Mouse (Mus musculus) ES-Bruce4 (cell line): Measurements from ENCODE around the gene Acsl5. TPM values are rescaled to one million over a fixed set of nuclear protein-coding genes. Genes with fewer than 3 reads are reported as not detected.
A peak's percentile ranks its signal among the peaks of the same experiment; 100 is the strongest.

Source experiments
- H3K27ac ChIP-seq: 2 replicates; pipeline ENCODE4 v1.5.1; 2012; ENCODE audit warnings: low read length, inconsistent platforms; ENCODE audit not compliant: insufficient read depth
- H3K27me3 ChIP-seq: 2 replicates; pipeline ENCODE4 v1.6.1; 2012; ENCODE audit warnings: mild to moderate bottlenecking, low read length, inconsistent platforms; ENCODE audit not compliant: control insufficient read depth, poor library complexity, insufficient read depth, severe bottlenecking
- H3K36me3 ChIP-seq: 2 replicates; pipeline ENCODE4 v1.6.1; 2012; ENCODE audit warnings: inconsistent platforms, mild to moderate bottlenecking, low read length, moderate library complexity; ENCODE audit not compliant: control insufficient read depth, poor library complexity, insufficient read depth, severe bottlenecking
- H3K4me1 ChIP-seq: one replicate; pipeline ENCODE4 v1.8.1; 2011; ENCODE audit warnings: low read length; ENCODE audit not compliant: control insufficient read depth, insufficient read depth
- H3K4me3 ChIP-seq: 2 replicates; pipeline ENCODE4 v1.5.1; 2011; ENCODE audit warnings: low read depth, mild to moderate bottlenecking, low read length
- H3K9ac ChIP-seq: 2 replicates; pipeline ENCODE4 v1.6.1; 2012; ENCODE audit warnings: low read depth, mild to moderate bottlenecking, inconsistent platforms; ENCODE audit not compliant: poor library complexity, severe bottlenecking
- H3K9me3 ChIP-seq: replicated peaks from 2 replicates; pipeline ENCODE4 v1.6.1; 2012; ENCODE audit warnings: mild to moderate bottlenecking, low read length, inconsistent platforms; ENCODE audit not compliant: control insufficient read depth, poor library complexity, insufficient read depth, severe bottlenecking
- CTCF ChIP-seq: IDR thresholded peaks from one replicate; pipeline ENCODE4 v1.8.1; 2011; ENCODE audit warnings: low read depth, low read length
- EP300 ChIP-seq: IDR thresholded peaks from 2 replicates; pipeline ENCODE4 v1.6.1; 2011; ENCODE audit warnings: low read depth, low read length; ENCODE audit not compliant: insufficient read depth
- POLR2A ChIP-seq: IDR thresholded peaks from one replicate; pipeline ENCODE4 v1.8.1; 2011; ENCODE audit warnings: low read length; ENCODE audit not compliant: insufficient read depth
- polyA plus RNA-seq: library from polyadenylated mRNA; stranded (reverse); fragments of >200 nt; gene quantifications from 2 replicates; pipeline ENCODE4 v1.2.4, GENCODE M21; 2011; ENCODE audit warnings: low read depth; ENCODE audit not compliant: missing spikeins, insufficient read depth, insufficient read length

Acsl5 gene
- 16.8 and 22.0 TPM in 2 replicates for polyA plus RNA-seq

DNA sequence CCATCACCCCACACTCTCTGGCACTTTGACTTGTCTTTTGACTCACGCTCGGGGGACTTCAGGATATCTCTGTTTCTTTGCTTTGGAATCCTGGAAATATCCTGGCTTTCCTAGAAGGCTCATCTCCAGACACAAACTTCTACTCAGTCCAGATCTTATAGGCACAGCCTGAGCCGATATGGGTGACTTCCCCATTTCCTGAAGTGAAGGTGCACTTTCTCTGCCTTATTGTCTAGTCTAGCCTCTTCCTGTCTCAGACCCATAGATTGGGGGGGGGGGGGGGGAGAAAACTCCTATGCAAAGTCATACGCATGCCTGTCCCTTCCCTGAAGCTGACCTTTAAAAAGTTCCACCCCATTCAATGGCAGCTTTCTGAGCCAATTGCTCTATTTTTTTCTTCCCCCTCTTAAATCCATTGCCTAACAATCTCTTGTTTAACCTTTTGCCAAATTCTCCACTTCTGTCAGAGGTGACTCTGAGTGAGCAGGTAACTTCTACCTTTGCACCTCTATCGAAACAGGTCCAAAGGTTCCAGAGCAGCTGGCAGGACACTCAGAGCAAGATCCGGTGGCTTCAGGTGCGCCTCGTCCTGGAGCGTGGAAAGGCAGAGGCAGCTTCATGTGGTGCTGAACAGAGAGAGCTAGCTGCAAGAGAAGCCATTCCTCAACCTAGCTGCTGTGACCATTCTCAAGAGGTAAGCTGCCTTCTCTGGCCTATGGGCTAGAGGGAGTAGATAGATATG is at the start of gene Acsl5:
Gene Acsl5, plus strand, starts transcription at position 556 of the 742 bp plus-strand sequence.
- H3K9ac ChIP-seq: no peak within 1 kb of the TSS
- no peaks in the 10 kb centered on the region for H3K27me3 ChIP-seq
- H3K4me1 ChIP-seq: peaks cover 2% of the 10 kb centered on the region
- peaks cover 3% of the 10 kb centered on the region for H3K9me3 ChIP-seq
- no peak within 1 kb of the TSS for H3K27ac ChIP-seq
- no peak for TF ChIP-seq POLR2A
- TF ChIP-seq EP300: no peak
- TF ChIP-seq CTCF: no peak
- H3K4me3 ChIP-seq: no peak within 1 kb of the TSS
- no peaks in the 10 kb centered on the region for H3K36me3 ChIP-seq

DNA sequence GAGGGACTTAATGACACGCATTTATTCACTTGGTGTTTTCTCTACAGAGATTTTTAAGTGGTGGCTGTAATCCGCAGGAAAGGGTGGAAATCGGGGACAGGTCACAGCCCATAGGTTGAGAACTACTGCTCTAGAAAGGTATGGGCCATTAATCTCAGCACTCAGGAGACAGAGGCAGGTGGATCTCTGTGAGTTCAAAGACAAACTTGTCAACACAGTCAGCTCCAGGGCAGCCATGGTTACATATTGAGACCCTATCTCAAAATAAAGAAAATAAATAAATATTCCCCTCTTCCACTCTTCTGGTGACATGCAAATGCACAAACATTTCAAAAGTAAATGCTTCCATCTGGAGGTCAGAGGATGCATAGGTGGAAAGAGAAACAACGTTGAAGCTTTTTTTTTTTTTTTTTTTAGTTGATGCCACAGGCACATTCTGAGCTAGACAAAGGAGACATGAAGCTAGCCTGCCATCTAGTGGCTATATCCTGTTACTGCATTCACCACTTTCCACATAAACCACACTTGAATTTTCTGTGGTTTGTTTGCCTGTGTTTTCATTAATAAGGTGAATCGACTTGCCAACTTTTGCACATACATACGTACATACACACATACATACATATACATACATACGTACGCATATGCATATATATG is 45.1 kb upstream of the Acsl5 start:
- Histone ChIP-seq H3K4me3 (no peak overlapping the region), H3K9ac (no peak overlapping the region), H3K27ac (no peak overlapping the region), H3K27me3 (no peaks in the 10 kb centered on the region), H3K9me3 (no peaks in the 10 kb centered on the region), H3K4me1 (no peaks in the 10 kb centered on the region), H3K36me3 (no peaks in the 10 kb centered on the region)
- no peak for TF ChIP-seq POLR2A
- TF ChIP-seq EP300: no peak
- no peak for TF ChIP-seq CTCF

DNA sequence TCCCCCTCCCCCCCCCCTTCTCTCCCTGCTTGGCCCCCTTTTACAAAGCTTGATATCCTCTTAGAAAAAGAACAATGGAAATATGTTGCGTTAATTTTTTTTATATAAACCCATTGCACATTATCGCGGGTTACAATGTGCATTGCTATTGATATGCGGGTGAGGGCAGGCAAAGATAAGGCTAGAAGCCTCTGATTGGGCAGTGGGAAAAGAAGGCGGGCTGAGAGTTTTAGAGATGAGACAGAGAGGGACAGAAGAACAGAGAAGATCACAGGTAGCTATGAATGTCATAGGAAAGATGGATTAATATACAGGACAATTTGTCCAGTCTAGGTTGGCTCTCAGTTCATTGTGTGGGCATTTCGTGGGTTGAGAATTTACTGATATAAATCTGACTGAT is 44.5 kb upstream of the Acsl5 start:
- no peak overlapping the region for H3K9ac ChIP-seq

DNA sequence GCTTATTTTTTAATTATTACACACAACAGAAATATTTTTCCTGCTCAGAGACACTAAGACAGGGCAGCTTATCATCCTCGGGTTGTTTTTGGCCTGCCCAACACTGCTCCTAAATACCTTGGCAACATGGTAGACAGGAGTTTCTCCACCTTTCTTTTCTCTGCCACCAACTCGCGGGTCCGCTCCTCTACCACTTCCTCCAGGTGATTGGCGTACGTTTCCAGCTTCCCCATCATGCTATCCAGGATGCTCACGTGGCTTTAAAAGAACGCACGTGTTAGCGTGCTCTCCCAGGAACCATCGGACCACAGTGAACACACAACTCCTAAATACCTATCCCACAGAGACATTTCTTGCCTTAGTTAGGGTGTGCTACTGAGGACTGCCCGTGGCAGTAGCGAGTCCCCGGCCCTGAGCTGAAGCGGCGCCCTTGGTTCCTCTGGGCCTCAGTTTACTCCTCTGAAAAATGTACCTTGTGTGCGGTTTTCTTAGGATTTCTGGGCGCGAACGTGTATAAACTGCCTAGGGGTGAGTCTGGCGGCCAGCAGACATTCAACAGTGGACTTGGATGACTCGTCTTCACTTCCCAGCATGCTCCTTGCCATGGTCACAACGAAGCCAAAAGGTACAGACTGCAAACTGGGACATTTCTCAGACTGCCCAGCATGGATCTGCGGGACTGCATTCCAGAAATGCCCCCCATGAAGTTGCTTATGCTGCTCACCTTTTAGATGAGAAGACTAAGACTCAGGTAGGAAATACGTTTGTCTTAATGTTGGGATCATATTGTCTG is 43.8 kb upstream of the Acsl5 start:
- TF ChIP-seq EP300: no peak
- TF ChIP-seq CTCF: no peak
- no peak for TF ChIP-seq POLR2A
- peak overlapping the region; percentile 11 for H3K4me3 ChIP-seq
- no peak overlapping the region for H3K9ac ChIP-seq
- H3K9me3 ChIP-seq: no peaks in the 10 kb centered on the region
- H3K36me3 ChIP-seq: no peaks in the 10 kb centered on the region
- no peaks in the 10 kb centered on the region for H3K27me3 ChIP-seq
- H3K27ac ChIP-seq: no peak overlapping the region
- H3K4me1 ChIP-seq: no peaks in the 10 kb centered on the region

More for the DNA sequence above, 44.5 kb upstream of the Acsl5 start:
- Histone ChIP-seq H3K36me3 (no peaks in the 10 kb centered on the region), H3K4me3 (no peak overlapping the region), H3K27me3 (no peaks in the 10 kb centered on the region), H3K9me3 (no peaks in the 10 kb centered on the region), H3K4me1 (no peaks in the 10 kb centered on the region), H3K27ac (no peak overlapping the region)
- no peak for TF ChIP-seq CTCF
- no peak for TF ChIP-seq POLR2A

DNA sequence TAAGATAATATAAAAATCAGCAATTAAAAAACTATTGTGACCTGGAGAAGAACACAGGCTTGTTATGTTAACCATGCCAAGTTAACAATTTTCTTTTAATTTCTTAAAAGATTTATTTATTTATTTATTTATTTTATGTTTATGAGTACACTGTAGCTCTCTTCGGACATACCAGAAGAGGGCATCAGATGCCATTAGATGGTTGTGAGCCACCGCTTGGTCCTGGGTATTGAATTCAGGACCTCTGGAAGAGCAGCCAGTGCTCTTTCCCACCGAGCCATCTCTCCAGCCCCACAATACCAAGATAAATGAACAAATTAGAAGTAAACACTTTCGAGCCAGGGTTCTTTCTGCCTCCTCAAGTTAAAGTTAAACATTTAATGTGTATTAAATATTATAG is 43.1 kb upstream of the Acsl5 start:
- Histone ChIP-seq H3K4me3 (no peak overlapping the region), H3K4me1 (no peaks in the 10 kb centered on the region)

DNA sequence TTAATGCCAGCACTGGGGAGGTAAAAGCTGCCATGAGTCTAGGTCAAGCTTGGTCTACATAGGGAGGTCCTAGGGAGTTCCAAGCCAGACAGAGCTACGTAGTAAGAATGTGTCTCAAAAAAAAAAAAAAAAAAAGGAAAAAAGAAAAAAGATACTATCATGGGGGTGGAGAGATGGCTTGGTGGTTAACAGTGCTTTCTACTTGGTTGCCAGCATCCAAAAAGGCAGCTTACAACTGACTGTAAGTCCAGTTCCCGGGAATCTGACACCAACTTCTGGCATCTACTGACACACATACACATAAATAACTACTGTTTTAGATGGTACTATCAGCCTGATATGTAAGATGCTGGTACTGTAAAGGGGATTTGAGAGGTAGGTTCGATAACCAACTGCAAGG is 42.7 kb upstream of the Acsl5 start:
- H3K4me1 ChIP-seq: no peaks in the 10 kb centered on the region
- TF ChIP-seq EP300 (no peak), POLR2A (no peak), CTCF (no peak)
- no peaks in the 10 kb centered on the region for H3K36me3 ChIP-seq
- no peaks in the 10 kb centered on the region for H3K27me3 ChIP-seq
- no peak overlapping the region for H3K27ac ChIP-seq
- no peaks in the 10 kb centered on the region for H3K9me3 ChIP-seq
- H3K4me3 ChIP-seq: no peak overlapping the region
- H3K9ac ChIP-seq: no peak overlapping the region

More for the DNA sequence above, 43.1 kb upstream of the Acsl5 start:
- TF ChIP-seq CTCF (no peak), EP300 (no peak), POLR2A (no peak)
- Histone ChIP-seq H3K9ac (no peak overlapping the region), H3K27me3 (no peaks in the 10 kb centered on the region), H3K27ac (no peak overlapping the region), H3K9me3 (no peaks in the 10 kb centered on the region), H3K36me3 (no peaks in the 10 kb centered on the region)
